Mouse (Mus musculus) embryonic facial prominence, embryonic 10.5 days (tissue): ENCODE data around the gene Arhgef5. TPM values are rescaled to one million over a fixed set of nuclear protein-coding genes. Genes with fewer than 3 reads are reported as not detected.

Source experiments
- DNase-seq: peaks from one replicate; pipeline ENCODE4 v3.0.0-alpha.2; 2017; ENCODE audit warnings: low spot score
- H3K27ac ChIP-seq: fragments of 300-500 bp; sonication (generic); replicated peaks from 2 replicates; pipeline ENCODE4 v1.5.1; 2016; ENCODE audit warnings: mild to moderate bottlenecking
- H3K27me3 ChIP-seq: fragments of 300-500 bp; sonication (generic); replicated peaks from 2 replicates; pipeline ENCODE4 v1.6.1; 2016; ENCODE audit warnings: low read depth, mild to moderate bottlenecking; ENCODE audit not compliant: poor library complexity, severe bottlenecking
- H3K36me3 ChIP-seq: fragments of 300-500 bp; sonication (generic); replicated peaks from 2 replicates; pipeline ENCODE4 v1.6.1; 2016; ENCODE audit warnings: mild to moderate bottlenecking, moderate library complexity
- H3K4me1 ChIP-seq: fragments of 300-500 bp; sonication (generic); 2 replicates; pipeline ENCODE4 v1.6.1; 2016
- H3K4me3 ChIP-seq: fragments of 300-500 bp; sonication (generic); 2 replicates; pipeline ENCODE4 v1.5.1; 2016; ENCODE audit warnings: mild to moderate bottlenecking, moderate library complexity
- H3K9me3 ChIP-seq: fragments of 300-500 bp; sonication (generic); 2 replicates; pipeline ENCODE4 v1.6.1; 2016; ENCODE audit warnings: mild to moderate bottlenecking
- WGBS: fragments of 180-500 bp; shearing (Covaris S2); methylation state at CpG from one replicate; pipeline ENCODE4 v1.1.7; 2016; 5-methylcytosine and 5-hydroxymethylcytosine counted together
- polyA plus RNA-seq: library from polyadenylated mRNA; unstranded; fragments of >200 nt; fragmentation: Nextera tagmentation; extraction: Ambion mirVana; gene quantifications from 2 replicates; pipeline ENCODE4 v1.2.1, GENCODE M21; 2016

The Arhgef5 gene
- polyA plus RNA-seq, 1 experiment from 2014 or later = 7.8 TPM

DNA sequence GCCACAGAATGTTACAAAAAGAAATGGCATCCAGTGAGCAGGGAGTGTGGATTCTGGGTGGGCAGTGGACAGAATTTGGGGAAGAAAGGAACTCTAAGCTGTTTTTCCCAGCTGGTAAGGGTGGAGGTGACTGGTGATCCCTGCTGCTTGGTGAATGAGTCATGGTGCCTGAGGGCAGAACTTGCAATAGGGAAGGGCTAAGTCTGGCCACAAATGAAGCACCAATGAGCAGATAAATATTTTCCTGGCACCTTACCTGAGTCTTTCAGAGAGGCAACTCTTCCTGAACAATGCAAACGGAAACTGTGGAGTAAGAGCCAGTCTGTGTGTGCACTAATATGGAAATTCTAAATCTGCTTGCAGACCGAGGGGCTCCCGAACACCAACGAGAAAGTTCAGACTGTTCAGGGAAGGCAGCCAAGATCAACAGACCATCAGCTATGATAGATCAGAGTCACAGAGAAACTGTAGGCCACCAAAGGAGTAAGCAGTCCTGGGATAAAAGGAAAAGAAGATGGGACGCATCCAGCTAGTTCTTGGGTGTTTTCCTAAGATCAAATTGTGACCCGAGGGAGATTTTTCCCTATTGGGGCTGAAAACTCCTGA is 27.2 kb downstream of the Arhgef5 start:
- DNase-seq = no peak
- Histone ChIP-seq H3K27ac (no peak overlapping the region), H3K4me3 (no peak overlapping the region), H3K9me3 (no peaks in the 10 kb centered on the region), H3K27me3 (no peaks in the 10 kb centered on the region), H3K4me1 (peaks cover 3% of the 10 kb centered on the region; the same call in 1 of the 2 replicates), H3K36me3 (peaks cover 14% of the 10 kb centered on the region)
- WGBS = 72% methylated on average over 6 of the region's 6 CpGs

DNA sequence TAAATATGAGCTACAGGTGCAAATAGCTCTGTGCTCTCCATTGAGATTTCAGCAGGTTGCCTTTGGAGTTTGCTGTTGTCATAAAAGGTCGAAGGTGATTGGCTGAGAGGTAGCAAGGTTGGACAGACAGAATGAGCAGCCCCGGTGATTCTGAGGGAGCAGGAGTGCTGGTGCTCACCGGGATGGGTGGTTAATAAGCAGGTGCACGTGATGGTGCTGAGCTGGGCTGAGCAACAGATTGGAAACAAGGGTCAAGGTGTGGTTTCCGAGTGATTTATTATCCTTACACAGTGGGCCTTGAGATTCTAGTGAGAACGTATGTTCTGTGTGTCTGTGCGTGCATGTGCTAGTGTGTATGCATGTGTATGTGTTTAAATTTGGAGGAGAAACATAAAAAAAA is 27.8 kb downstream of the Arhgef5 start:
- Histone ChIP-seq H3K4me1 (peaks cover 5% of the 10 kb centered on the region; the same call in 1 of the 2 replicates), H3K27me3 (no peaks in the 10 kb centered on the region), H3K9me3 (no peaks in the 10 kb centered on the region), H3K36me3 (peaks cover 9% of the 10 kb centered on the region), H3K27ac (no peak overlapping the region), H3K4me3 (no peak overlapping the region)
- DNase-seq = no peak
- WGBS = 79% methylated on average over 7 of the region's 7 CpGs

DNA sequence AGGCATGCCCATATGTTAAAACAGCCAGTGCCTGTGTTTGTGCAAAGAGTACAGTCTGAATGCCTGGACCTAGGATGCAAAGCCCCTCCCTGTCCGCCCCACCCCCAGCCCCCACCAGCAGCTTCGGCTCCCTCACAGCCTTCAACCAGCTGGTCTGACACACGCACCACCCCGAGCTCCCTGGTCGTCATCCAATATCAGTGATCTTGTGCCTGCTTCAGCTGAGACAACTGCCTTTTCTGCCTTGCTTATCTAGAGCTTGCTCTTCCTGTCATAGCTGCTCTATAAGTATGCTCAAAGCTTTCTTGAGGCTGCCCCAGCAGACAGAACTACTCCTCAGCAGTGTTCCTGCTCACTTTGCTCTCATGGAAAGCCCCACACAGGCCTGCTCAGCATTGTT is 30.5 kb downstream of the Arhgef5 start:
- H3K27ac ChIP-seq = no peak overlapping the region
- no peaks in the 10 kb centered on the region for H3K36me3 ChIP-seq
- no peak overlapping the region for H3K4me3 ChIP-seq
- no peak for DNase-seq
- H3K27me3 ChIP-seq = no peaks in the 10 kb centered on the region
- WGBS = 58% methylated on average over 5 of the region's 5 CpGs
- peaks cover 5% of the 10 kb centered on the region; the same call in 1 of the 2 replicates for H3K4me1 ChIP-seq
- no peaks in the 10 kb centered on the region for H3K9me3 ChIP-seq

DNA sequence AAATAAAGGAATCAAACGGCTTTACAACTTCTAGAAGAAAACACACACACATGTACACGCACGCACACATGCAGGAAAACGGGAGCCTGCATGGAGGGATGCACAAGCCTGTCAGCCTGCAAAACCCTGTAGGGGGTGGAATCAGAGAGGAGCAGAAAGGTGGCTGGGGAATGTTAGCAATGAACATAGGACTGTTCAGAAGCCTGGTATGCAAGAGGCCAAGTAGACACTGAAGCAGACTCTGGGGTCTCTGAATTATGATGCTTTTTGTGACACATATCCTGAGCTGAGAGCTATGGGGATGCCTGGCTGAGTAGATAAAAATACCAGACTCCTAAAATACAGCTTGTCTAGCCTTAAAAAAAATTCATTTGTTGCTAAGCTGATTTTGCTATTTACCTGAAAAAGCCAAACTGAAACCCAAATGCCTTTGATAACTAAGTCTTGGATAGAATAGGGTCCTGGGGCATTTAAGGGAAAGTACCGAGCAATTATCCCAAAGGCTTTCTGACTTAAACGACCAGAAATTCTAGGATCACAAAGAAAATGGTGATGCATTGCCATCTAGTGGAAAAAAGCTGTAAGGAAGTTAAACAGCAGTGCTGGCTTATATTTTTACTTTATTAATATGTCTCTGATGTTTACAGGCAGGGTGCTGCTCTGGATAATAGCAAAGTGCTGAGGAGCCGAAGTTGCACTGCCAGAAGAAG is 31.6 kb downstream of the Arhgef5 start:
- no peaks in the 10 kb centered on the region for H3K27me3 ChIP-seq
- 55% methylated on average over 7 of the region's 7 CpGs for WGBS
- H3K4me1 ChIP-seq = peaks cover 5% of the 10 kb centered on the region; the same call in 1 of the 2 replicates
- DNase-seq = no peak
- no peak overlapping the region for H3K4me3 ChIP-seq
- no peaks in the 10 kb centered on the region for H3K9me3 ChIP-seq
- H3K36me3 ChIP-seq = no peaks in the 10 kb centered on the region
- H3K27ac ChIP-seq = no peak overlapping the region

DNA sequence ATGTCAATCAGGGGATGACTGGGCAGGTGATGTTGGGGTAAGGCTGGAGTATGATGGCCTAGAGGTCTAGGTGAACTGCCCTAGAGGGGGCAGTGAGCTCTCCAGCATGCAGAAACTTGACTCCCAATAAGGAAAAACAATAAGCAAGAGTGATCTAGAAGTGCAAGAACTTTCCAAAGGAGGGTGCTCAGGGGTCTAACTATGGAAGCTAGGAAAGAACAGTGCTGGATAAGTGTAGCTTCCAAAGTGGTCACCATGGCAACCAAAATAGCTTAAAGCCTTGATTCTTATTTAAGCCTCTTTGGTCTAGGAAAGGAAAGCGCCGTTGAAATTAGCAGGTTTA is 32.1 kb downstream of the Arhgef5 start:
- peaks cover 5% of the 10 kb centered on the region; the same call in 1 of the 2 replicates for H3K4me1 ChIP-seq
- no peaks in the 10 kb centered on the region for H3K36me3 ChIP-seq
- H3K9me3 ChIP-seq = no peaks in the 10 kb centered on the region
- no peak for DNase-seq
- H3K4me3 ChIP-seq = no peak overlapping the region
- WGBS = 48% methylated on average over 2 of the region's 2 CpGs
- no peak overlapping the region for H3K27ac ChIP-seq
- H3K27me3 ChIP-seq = no peaks in the 10 kb centered on the region

DNA sequence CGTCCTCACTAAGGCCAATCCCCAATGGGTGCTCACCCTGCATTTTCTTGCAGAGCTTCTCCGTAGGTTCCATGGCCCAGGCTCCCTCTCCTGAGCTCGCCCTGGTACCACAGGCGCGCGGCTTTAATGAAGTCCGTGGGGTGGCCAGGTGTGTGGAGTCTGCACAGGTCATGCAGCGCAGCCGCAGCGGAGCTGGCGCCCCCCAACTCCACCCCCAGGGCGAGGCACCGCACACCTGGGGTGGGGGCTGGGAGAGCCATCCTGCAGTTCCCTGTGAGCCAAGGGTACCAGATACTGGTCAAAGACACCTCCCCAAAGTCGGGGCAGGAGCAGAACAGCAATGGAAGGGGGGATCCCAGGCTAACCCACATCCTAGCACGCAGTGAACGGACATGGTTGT is 44.1 kb downstream of the Arhgef5 start, which contains the start of gene Nobox:
Nobox (minus strand) TSS at position 101 of the 400 bp plus-strand sequence.
- Histone ChIP-seq H3K9me3 (no peaks in the 10 kb centered on the region), H3K36me3 (no peaks in the 10 kb centered on the region), H3K4me1 (peaks cover 3% of the 10 kb centered on the region; the same call in 1 of the 2 replicates), H3K4me3 (no peak within 1 kb of the TSS), H3K27ac (no peak within 1 kb of the TSS), H3K27me3 (no peaks in the 10 kb centered on the region)
- no peak for DNase-seq
- 59% methylated on average over 16 of the region's 16 CpGs for WGBS

DNA sequence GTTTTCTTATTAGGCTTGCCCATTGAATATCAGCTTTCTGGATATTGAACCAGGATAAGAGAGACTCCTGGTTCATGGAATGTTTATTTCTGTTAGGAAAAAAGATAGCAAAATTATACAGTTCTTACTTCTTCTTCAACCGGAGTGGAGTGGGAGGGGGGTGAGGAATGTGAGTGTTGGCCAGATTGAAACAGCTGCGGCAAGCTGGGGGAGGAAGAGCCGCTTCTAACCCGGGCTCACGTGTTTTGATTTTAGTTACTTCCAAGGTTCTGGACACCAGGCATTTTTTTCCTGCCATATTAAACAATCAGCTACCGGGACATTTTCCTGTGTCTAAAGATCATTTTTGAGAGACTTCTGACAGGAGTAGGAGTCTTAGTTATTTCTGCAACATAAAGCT is 44.7 kb downstream of the Arhgef5 start:
- no peaks in the 10 kb centered on the region for H3K36me3 ChIP-seq
- no peak overlapping the region for H3K27ac ChIP-seq
- no peaks in the 10 kb centered on the region for H3K27me3 ChIP-seq
- peaks cover 3% of the 10 kb centered on the region; the same call in 1 of the 2 replicates for H3K4me1 ChIP-seq
- no peak overlapping the region for H3K4me3 ChIP-seq
- no peaks in the 10 kb centered on the region for H3K9me3 ChIP-seq
- DNase-seq = no peak
- WGBS = 66% methylated on average over 6 of the region's 6 CpGs

DNA sequence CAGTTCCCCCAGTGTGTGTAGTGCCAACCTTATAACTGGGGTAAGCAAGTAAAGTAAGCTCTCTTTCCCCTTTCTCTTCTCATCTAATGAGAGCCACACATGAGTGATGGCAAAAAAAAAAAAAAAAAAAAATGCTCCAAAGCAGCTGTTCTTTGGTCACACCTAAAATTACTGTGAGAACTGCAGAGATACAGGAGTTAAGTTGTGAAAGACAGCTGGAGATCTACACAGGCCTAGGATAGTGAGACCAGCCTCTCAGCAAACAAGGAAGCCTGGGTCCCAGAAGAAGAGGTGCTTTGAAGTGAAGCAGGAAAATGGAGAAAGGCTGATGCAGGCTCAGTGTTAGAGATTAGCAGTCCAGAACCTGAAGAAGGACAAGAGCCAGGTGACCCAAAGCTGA is 47.2 kb downstream of the Arhgef5 start:
- Histone ChIP-seq H3K36me3 (no peaks in the 10 kb centered on the region), H3K27ac (no peak overlapping the region), H3K4me3 (no peak overlapping the region), H3K9me3 (no peaks in the 10 kb centered on the region), H3K27me3 (no peaks in the 10 kb centered on the region), H3K4me1 (peaks cover 3% of the 10 kb centered on the region; the same call in 1 of the 2 replicates)
- no peak for DNase-seq

DNA sequence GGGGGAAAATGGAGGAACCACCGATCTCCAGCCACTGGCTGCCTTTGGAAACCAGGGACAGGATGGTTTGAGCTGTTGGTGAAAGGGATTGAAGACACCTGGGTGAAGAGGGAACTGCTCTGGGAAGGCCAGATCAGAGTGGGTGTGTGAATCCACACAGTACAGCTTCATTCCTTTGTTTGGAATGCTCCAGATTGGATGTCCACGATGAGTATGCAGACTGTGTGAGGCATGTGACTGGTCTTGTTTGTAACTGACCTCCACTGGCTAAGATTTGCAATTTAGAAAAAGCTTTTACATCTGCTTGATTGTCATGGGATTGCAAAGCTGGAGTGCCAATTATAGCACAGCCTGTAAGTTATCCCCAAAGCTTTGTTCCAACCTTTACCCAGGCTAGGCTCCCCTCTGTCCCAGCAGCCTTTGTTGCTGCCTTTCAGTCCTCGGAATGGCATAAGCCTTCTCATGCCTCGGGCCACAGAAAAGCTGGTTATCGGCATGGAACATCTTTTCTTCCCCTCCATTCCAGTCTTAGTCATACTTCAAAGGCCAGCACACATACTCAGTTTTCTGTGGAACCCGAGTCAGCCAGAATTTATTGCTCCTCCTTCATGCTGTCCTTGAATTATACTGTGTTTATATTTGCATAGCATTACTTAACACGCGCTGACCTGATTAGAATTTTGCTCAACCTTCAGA is 47.7 kb downstream of the Arhgef5 start:
- no peak overlapping the region for H3K27ac ChIP-seq
- no peaks in the 10 kb centered on the region for H3K27me3 ChIP-seq
- 71% methylated on average over 8 of the region's 8 CpGs for WGBS
- no peaks in the 10 kb centered on the region for H3K9me3 ChIP-seq
- DNase-seq = no peak
- H3K36me3 ChIP-seq = no peaks in the 10 kb centered on the region
- H3K4me3 ChIP-seq = no peak overlapping the region
- H3K4me1 ChIP-seq = peaks cover 3% of the 10 kb centered on the region; the same call in 1 of the 2 replicates

DNA sequence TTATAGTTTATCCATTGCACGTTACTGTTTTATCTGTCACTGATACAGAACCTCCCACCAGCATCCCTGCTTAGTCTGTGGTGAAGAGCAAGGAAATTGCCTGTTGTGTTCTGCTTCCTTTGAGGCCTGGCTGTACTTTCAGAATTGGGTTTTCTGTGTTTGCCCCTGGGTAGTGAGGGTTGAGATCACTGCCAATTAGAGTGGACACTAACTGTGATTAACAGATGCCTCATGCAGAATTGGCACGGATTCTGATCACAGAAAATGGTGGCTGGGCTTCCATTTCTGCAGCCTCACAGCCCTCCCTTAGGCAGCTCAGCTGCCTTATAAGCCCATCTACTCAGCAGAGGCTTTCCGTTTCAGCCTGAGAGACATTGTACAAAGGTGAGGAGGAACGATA is 68.1 kb downstream of the Arhgef5 start:
- Histone ChIP-seq H3K4me1 (no peaks in the 10 kb centered on the region), H3K4me3 (no peak overlapping the region), H3K27me3 (no peaks in the 10 kb centered on the region), H3K9me3 (no peaks in the 10 kb centered on the region), H3K27ac (no peak overlapping the region), H3K36me3 (no peaks in the 10 kb centered on the region)
- WGBS = 68% methylated on average over 4 of the region's 4 CpGs
- no peak for DNase-seq

DNA sequence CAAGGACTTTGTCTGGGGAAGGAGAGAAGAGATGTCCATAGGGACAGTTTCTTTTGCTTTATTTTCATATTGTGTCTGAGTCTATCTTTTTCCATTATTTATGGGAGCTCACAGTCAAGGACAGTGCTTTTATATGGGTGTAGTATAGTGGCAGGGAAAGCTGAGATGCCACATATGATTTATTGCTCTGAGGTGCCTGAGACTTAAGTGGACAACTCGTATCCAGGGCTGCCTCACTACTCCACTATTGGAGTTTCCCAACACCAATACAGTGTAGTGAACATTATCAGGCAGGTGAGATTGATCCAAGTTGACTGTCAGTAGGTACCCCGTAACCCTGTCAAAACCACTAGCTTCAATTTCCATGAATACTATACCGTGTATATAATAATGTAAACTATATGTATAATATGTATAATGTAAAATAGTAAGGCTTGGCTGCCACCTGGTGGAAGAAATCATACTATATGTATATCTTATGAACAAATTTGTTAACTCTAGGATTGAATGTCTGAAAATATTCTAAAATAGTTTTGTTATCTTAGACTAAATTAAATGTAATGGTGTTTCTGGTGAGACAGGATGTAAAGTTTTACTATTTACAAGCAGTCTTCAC is 70.3 kb downstream of the Arhgef5 start:
- no peak overlapping the region for H3K27ac ChIP-seq
- no peaks in the 10 kb centered on the region for H3K9me3 ChIP-seq
- H3K36me3 ChIP-seq = no peaks in the 10 kb centered on the region
- WGBS = 90% methylated on average over 3 of the region's 3 CpGs
- no peaks in the 10 kb centered on the region for H3K4me1 ChIP-seq
- DNase-seq = no peak
- H3K27me3 ChIP-seq = no peaks in the 10 kb centered on the region
- no peak overlapping the region for H3K4me3 ChIP-seq

DNA sequence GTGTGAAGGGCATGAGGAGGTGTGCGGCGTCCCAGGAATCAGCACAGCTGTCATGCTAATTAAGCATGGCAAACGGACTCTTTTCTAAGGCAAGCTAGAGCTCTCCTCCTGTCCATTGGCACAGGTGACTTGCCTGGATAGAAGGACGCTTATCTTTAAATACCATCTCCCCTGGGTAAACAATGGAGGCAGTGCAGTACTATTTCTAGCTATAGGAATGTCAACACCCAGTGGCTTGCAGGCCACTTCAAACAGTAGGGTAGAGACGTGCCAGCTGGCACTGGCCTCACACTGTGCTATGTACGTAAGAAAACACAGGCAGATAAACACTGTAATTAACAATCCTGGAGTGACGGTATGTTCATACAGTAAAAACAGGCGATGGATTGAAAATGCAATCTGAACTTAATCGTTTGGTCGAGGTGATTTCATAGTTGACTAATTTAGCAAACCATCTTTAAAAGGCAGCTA is 72.1 kb downstream of the Arhgef5 start:
- WGBS = 59% methylated on average over 10 of the region's 10 CpGs
- H3K9me3 ChIP-seq = no peaks in the 10 kb centered on the region
- H3K27me3 ChIP-seq = no peaks in the 10 kb centered on the region
- H3K4me3 ChIP-seq = no peak overlapping the region
- no peaks in the 10 kb centered on the region for H3K4me1 ChIP-seq
- H3K36me3 ChIP-seq = no peaks in the 10 kb centered on the region
- DNase-seq = no peak
- no peak overlapping the region for H3K27ac ChIP-seq
